Mouse (Mus musculus) kidney, embryonic 15.5 days (tissue): ENCODE data around the gene Itga3. TPM values are rescaled to one million over a fixed set of nuclear protein-coding genes. Genes with fewer than 3 reads are reported as not detected.

Experiments used
- ATAC-seq: fragments of 200-750 bp; cut with Nextera tagmentation; replicated peaks from 2 replicates; pipeline ENCODE4 v1.8.0; 2017; ENCODE audit warnings: moderate TSS enrichment; ENCODE audit not compliant: low FRiP score
- H3K27ac ChIP-seq: fragments of 300-500 bp; sonication (generic); 2 replicates; pipeline ENCODE4 v1.5.1; 2015; ENCODE audit warnings: mild to moderate bottlenecking, inconsistent platforms
- H3K27me3 ChIP-seq: fragments of 300-500 bp; sonication (generic); 2 replicates; pipeline ENCODE4 v1.6.1; 2015; ENCODE audit warnings: inconsistent platforms
- H3K36me3 ChIP-seq: fragments of 300-500 bp; sonication (generic); 2 replicates; pipeline ENCODE4 v1.6.1; 2015; ENCODE audit warnings: inconsistent platforms
- H3K4me1 ChIP-seq: fragments of 300-500 bp; sonication (generic); 2 replicates; pipeline ENCODE4 v1.6.1; 2015; ENCODE audit warnings: inconsistent platforms
- H3K4me2 ChIP-seq: fragments of 300-500 bp; sonication (generic); 2 replicates; pipeline ENCODE4 v1.6.1; 2015; ENCODE audit warnings: moderate library complexity, mild to moderate bottlenecking, inconsistent platforms
- H3K4me3 ChIP-seq: fragments of 300-500 bp; sonication (generic); replicated peaks from 2 replicates; pipeline ENCODE4 v1.5.1; 2015; ENCODE audit warnings: mild to moderate bottlenecking, inconsistent platforms
- H3K9ac ChIP-seq: fragments of 300-500 bp; sonication (generic); 2 replicates; pipeline ENCODE4 v1.6.1; 2015; ENCODE audit warnings: mild to moderate bottlenecking, inconsistent platforms
- H3K9me3 ChIP-seq: fragments of 300-500 bp; sonication (generic); replicated peaks from 2 replicates; pipeline ENCODE4 v1.6.1; 2016; ENCODE audit warnings: inconsistent platforms
- WGBS: fragments of 180-500 bp; shearing (Covaris S2); methylation state at CpG from one replicate; pipeline ENCODE4 v1.1.7; 2015; ENCODE audit warnings: mixed read lengths; 5-methylcytosine and 5-hydroxymethylcytosine counted together
- polyA plus RNA-seq: library from polyadenylated mRNA; unstranded; fragments of >200 nt; fragmentation: Nextera tagmentation; extraction: Ambion mirVana; gene quantifications from 2 replicates; pipeline ENCODE4 v1.2.1, GENCODE M21; 2015

Gene Itga3
- polyA plus RNA-seq, 1 experiment from 2014 or later: 22.9 TPM

DNA sequence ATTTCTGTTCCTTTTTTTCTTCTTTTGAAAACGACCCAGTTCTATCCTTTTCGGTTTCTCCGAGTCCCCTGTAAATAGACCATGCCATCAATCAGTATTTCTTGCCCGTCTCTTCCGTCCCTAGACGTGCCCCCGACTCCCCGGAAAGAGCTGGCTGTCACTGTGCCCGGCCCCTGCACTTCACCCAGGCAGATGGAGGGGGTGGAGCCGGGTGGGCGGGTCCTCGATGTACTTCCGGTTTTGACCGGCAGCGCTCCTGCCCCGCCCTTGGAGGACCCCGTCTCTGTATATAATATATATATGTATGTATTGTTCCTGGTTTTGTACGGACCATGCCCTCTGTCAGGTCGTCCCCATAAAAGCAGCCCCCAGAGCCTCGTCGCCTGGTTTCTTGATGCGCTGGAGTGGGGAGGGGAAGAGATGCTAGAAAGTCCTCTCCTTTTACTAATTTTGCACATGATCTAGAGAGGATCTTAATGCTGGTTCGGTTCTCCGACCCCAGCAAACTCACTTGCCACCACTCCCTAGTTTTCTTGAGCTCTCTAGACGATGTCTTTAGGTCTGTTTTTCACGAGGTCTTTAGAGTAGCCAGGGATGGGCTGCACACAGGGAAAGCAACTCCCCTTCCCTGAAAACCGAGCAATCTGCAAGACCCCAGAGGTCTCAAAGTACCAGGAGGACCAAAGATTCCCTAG lies 69.9 kb downstream of the Itga3 start:
- ATAC-seq: peak; percentile 31; the same call in 1 of the 2 replicates
- peak overlapping the region; percentile 80 for H3K4me2 ChIP-seq
- peak overlapping the region; percentile 48 for H3K9ac ChIP-seq
- peaks cover 43% of the 10 kb centered on the region for H3K36me3 ChIP-seq
- no peaks in the 10 kb centered on the region for H3K27me3 ChIP-seq
- H3K4me3 ChIP-seq: peak overlapping the region; percentile 49
- H3K27ac ChIP-seq: peak overlapping the region; percentile 84
- peaks cover 55% of the 10 kb centered on the region for H3K4me1 ChIP-seq
- WGBS: 2% methylated on average over 27 of the region's 27 CpGs
- H3K9me3 ChIP-seq: no peaks in the 10 kb centered on the region

DNA sequence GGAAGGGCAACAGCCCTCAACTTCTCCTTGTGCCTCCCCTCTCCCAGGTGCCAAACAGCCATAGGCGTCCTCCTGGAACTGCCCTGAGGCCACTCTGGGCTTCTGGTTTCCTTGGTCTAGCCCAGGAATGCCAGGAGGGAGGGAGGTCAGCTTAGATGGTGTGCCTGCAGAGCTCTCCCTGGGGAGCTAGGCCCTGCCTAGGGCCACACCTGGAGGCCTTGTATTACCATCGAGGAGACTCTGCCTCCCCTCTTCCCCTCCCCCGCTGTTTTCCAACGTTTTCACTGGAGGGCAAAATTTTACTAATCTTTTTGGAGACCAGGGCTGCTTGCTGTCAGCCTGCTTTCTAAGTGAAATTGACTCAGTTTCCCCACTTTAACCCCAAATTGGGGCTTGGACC lies 70.6 kb downstream of the Itga3 start:
- peak overlapping the region; percentile 80 for H3K4me2 ChIP-seq
- peak overlapping the region; percentile 49 for H3K4me3 ChIP-seq
- peak overlapping the region; percentile 21; the same call in 1 of the 2 replicates for H3K9ac ChIP-seq
- H3K4me1 ChIP-seq: peaks cover 56% of the 10 kb centered on the region
- ATAC-seq: no peak
- no peaks in the 10 kb centered on the region for H3K27me3 ChIP-seq
- H3K9me3 ChIP-seq: no peaks in the 10 kb centered on the region
- 33% methylated on average over 4 of the region's 4 CpGs for WGBS
- H3K36me3 ChIP-seq: peaks cover 49% of the 10 kb centered on the region
- H3K27ac ChIP-seq: peak overlapping the region; percentile 84

DNA sequence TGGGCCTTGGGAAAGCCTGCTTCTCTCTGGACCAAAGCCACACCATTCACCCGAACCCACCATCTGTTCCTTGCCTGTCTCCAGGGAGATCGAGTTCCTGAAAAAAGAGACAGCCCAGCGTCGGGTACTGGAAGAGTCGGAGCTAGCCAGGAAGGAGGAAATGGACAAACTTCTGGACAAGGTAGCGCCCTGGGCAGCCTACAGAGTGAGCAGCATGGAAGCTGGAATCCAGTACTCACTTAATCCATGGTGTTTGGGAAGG lies 71.7 kb downstream of the Itga3 start:
- H3K36me3 ChIP-seq: peaks cover 60% of the 10 kb centered on the region
- no peak for ATAC-seq
- peaks cover 60% of the 10 kb centered on the region for H3K4me1 ChIP-seq
- 0 out of 2 replicates have a peak overlapping the region, but pooled peaks have one; percentile 24 for H3K27ac ChIP-seq
- H3K4me2 ChIP-seq: no peak overlapping the region
- WGBS: 46% methylated on average over 6 of the region's 6 CpGs
- H3K27me3 ChIP-seq: no peaks in the 10 kb centered on the region
- H3K9ac ChIP-seq: no peak overlapping the region
- H3K4me3 ChIP-seq: no peak overlapping the region
- no peaks in the 10 kb centered on the region for H3K9me3 ChIP-seq

DNA sequence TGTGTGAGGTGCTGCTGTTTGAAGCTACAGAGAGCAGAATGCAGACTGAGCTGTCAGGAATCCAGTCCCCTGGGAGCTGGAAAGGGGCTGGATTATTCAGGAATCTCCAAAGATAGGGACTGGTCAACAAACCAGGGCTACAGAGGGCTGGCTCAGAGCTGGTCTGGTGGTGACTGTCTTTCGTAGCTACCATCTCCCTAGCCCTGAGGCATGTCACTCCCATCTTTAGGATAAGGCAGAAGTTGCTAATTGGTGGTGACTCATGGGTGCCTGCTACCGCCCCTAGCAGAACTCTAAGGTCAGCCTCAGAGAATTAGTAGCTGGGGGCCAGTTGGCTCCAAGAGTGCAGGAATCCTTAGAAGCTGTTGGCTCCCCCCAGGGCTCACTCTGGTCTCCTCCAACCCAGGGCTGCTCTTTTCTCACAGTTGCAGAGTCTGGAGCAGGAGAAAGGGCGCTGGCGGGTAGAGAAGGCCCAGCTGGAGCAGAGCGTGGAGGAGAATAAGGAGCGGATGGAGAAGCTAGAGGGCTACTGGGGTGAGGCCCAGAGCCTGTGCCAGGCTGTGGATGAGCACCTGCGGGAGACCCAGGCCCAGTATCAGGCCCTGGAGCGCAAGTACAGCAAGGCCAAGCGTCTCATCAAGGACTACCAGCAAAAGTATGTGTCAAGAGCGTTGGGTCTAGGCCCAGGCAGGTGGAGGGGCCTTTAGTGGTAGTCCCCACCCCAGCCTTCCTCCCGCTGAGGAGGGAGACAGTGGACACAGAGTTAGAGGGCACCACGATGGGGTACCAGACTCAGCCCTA lies 72.3 kb downstream of the Itga3 start:
- Histone ChIP-seq H3K4me1 (peaks cover 63% of the 10 kb centered on the region), H3K27ac (0 out of 2 replicates have a peak overlapping the region, but pooled peaks have one; percentile 24), H3K4me2 (no peak overlapping the region), H3K4me3 (no peak overlapping the region), H3K9me3 (no peaks in the 10 kb centered on the region), H3K36me3 (peaks cover 65% of the 10 kb centered on the region), H3K27me3 (no peaks in the 10 kb centered on the region), H3K9ac (no peak overlapping the region)
- WGBS: 83% methylated on average over 12 of the region's 12 CpGs
- ATAC-seq: no peak

DNA sequence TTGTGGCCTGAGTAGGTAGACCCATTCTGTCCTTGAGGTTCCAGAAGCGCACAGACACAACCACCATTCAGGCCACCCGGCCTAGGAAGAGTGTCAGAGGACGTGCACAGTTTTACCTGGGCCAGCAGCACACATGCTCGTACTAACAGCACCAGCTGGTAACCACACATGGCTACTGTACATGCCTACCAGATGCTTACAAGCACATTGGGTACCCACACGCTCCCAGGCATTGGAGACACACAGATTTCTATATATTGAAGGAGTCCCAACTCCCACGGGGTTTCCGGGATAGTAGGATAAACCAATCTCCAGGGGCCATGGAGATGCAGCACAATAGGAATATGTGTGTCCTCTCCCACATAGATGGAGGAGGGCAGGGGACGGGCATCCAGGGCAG lies 73.9 kb downstream of the Itga3 start:
- H3K4me3 ChIP-seq: no peak overlapping the region
- H3K27me3 ChIP-seq: no peaks in the 10 kb centered on the region
- H3K9me3 ChIP-seq: no peaks in the 10 kb centered on the region
- H3K36me3 ChIP-seq: peaks cover 81% of the 10 kb centered on the region
- WGBS: 94% methylated on average over 8 of the region's 8 CpGs
- H3K4me2 ChIP-seq: no peak overlapping the region
- no peak overlapping the region for H3K9ac ChIP-seq
- H3K4me1 ChIP-seq: peaks cover 57% of the 10 kb centered on the region
- no peak for ATAC-seq
- H3K27ac ChIP-seq: no peak overlapping the region

DNA sequence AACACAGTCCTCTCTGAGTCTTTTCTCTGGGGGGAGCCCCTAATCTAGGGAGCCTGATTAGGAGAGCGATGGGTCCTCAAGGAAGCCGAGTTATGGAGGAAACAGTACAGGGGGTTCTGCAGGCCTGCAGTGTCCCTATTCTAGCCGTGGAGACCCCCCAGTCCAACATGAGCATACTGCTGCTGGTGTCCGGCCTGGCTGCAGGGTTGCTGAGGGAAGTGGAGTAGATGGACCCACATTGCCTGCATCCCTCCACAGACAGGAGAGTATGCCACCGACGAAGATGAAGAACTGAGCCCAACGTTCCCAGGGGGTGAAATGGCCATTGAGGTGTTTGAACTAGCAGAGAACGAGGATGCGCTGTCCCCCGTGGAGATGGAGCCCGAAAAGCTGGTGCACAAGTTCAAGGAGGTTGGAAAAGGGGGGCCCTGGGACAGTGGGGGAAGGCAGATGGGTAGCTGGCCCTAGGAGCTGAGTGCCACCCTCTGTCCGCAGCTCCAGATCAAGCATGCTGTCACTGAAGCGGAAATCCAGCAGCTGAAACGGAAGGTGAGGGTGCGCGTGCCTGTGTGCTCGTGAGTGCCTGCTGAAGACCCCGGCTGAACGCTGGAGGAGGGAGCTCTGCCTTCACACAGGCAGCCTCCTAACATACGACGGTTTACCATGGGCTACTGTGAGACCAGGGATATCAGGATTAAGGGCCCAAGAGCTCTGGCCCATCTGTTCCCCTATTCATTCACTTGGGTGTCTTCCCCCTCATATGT lies 74.8 kb downstream of the Itga3 start:
- Histone ChIP-seq H3K4me3 (no peak overlapping the region), H3K4me1 (peaks cover 49% of the 10 kb centered on the region), H3K27ac (peak overlapping the region; percentile 85), H3K4me2 (no peak overlapping the region), H3K36me3 (peaks cover 91% of the 10 kb centered on the region), H3K9ac (no peak overlapping the region), H3K9me3 (no peaks in the 10 kb centered on the region), H3K27me3 (no peaks in the 10 kb centered on the region)
- ATAC-seq: no peak
- WGBS: 89% methylated on average over 21 of the region's 21 CpGs

DNA sequence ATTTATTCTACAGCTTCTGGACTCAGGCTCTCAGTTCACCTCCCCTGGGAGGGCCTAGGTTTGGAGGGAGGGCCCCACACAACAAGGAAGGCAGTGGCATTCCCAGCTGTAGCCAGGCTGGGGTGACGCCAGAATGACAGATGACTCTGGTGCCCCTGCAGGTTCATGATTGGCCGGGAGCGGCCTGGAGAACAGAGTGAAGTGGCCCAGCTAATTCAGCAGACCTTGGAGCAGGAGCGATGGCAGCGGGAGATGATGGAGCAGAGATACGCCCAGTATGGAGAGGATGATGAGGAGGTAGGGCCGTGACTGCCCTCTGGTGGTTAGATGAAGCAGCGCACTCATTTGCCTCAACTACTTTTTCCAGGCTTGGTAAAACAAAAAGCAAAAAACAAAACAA lies 75.5 kb downstream of the Itga3 start:
- H3K9ac ChIP-seq: no peak overlapping the region
- 4% methylated on average over 8 of the region's 8 CpGs for WGBS

DNA sequence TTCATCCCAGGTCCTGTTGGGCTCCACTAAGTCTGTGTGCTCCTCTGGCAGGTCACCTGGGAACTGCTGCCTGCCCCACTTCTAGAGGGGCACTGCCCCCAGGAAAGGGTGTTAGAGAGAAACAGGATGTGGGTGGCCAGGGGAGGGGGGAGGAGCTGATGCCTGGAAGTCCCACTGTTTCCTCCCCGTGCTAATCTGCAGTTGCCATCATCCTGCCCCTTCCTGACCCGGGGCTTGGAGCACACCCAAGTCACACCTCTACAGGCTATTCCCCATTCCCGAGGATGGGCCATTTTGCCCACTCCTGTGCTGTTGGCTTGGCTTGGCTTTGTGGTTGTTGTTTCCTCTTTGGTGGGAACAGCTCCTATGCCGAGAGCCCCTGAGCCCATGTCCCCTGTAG lies 76.1 kb downstream of the Itga3 start:
- Histone ChIP-seq H3K27me3 (no peaks in the 10 kb centered on the region), H3K9ac (peak overlapping the region; percentile 5; the same call in 1 of the 2 replicates), H3K9me3 (no peaks in the 10 kb centered on the region), H3K4me3 (no peak overlapping the region), H3K4me2 (peak overlapping the region; percentile 29; the same call in 1 of the 2 replicates), H3K36me3 (peaks cover 95% of the 10 kb centered on the region), H3K27ac (peak overlapping the region; percentile 85), H3K4me1 (peaks cover 48% of the 10 kb centered on the region)
- 21% methylated on average over 4 of the region's 4 CpGs for WGBS
- peak; percentile 12; the same call in 1 of the 2 replicates for ATAC-seq

More for the DNA sequence above, 75.5 kb downstream of the Itga3 start:
- peaks cover 46% of the 10 kb centered on the region for H3K4me1 ChIP-seq
- H3K36me3 ChIP-seq: peaks cover 98% of the 10 kb centered on the region
- H3K27me3 ChIP-seq: no peaks in the 10 kb centered on the region
- peak; percentile 50; the same call in 1 of the 2 replicates for ATAC-seq
- H3K4me2 ChIP-seq: peak overlapping the region; percentile 29; the same call in 1 of the 2 replicates
- peak overlapping the region; percentile 85 for H3K27ac ChIP-seq
- H3K4me3 ChIP-seq: 0 out of 2 replicates have a peak overlapping the region, but pooled peaks have one; percentile 4
- no peaks in the 10 kb centered on the region for H3K9me3 ChIP-seq

DNA sequence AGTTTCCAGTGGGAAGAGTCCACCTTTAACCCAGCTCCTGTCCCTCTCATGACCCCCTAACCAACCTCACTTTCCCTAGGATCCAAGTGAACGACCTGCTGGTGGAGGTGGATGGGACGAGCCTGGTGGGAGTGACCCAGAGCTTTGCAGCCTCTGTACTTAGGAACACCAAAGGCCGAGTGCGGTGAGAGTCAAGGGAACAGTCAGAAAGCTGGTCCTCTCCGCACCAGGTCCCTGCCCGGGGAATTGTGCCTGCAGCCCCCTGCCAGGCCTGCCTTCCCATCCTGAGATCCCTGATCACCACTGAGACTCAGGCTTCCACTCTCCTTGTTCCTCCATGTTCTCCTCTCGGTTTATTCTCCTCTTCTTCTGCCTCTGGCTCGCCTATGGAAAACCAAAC lies 76.5 kb downstream of the Itga3 start:
- H3K4me3 ChIP-seq: no peak overlapping the region
- H3K9me3 ChIP-seq: no peaks in the 10 kb centered on the region
- peaks cover 94% of the 10 kb centered on the region for H3K36me3 ChIP-seq
- peaks cover 52% of the 10 kb centered on the region for H3K4me1 ChIP-seq
- H3K4me2 ChIP-seq: peak overlapping the region; percentile 29; the same call in 1 of the 2 replicates
- H3K27me3 ChIP-seq: no peaks in the 10 kb centered on the region
- H3K9ac ChIP-seq: peak overlapping the region; percentile 5; the same call in 1 of the 2 replicates
- no peak for ATAC-seq
- H3K27ac ChIP-seq: peak overlapping the region; percentile 85
- WGBS: 67% methylated on average over 8 of the region's 8 CpGs

DNA sequence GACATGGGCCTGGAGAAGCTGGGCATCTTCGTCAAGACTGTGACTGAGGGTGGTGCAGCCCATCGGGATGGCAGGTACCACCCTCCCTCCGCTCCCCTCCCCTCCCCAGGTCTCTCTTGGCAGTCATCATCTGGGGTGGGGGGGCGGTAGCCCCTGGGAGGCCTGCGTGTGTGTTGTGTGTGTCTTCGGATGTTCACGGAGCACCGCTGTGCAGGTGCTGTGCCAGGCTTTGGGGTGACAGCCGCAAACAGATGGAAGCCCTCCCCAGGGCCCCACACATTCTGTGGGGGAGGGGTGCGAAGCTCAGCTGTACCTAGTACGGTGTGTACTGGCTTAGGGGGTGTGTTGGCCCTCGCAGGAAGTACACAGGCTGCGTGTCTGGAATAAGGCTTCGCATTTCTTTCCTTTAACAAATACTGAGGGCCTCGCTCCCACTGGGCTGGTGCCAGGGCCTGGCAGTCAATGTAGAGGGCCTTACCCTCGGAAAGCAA lies 78.5 kb downstream of the Itga3 start:
- Histone ChIP-seq H3K27ac (no peak overlapping the region), H3K4me3 (no peak overlapping the region), H3K4me1 (peaks cover 69% of the 10 kb centered on the region), H3K9ac (no peak overlapping the region), H3K4me2 (no peak overlapping the region), H3K9me3 (no peaks in the 10 kb centered on the region), H3K36me3 (peaks cover 80% of the 10 kb centered on the region), H3K27me3 (no peaks in the 10 kb centered on the region)
- 82% methylated on average over 16 of the region's 16 CpGs for WGBS
- no peak for ATAC-seq

DNA sequence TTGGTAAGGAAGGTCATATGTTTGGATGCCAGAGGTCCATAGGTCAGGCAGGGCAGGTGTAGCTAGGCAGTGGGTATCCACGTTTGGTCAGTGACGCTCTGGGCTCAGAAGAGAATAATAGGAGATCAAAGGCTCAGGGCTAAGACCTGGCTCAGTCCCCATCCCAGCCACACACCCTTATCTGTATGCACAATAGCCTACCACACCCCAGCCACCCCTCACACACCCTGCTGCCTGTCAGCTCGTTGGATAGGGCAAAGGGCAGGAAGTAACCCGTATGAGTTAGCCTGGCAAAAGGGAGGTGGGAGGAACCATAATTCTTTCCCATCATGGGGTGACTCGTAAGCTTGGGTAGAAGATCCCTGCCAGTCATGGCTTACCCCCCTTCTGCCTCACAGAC lies 79.0 kb downstream of the Itga3 start:
- no peak for ATAC-seq
- no peak overlapping the region for H3K27ac ChIP-seq
- H3K9ac ChIP-seq: no peak overlapping the region
- no peaks in the 10 kb centered on the region for H3K27me3 ChIP-seq
- no peak overlapping the region for H3K4me2 ChIP-seq
- 48% methylated on average over 5 of the region's 5 CpGs for WGBS
- H3K4me3 ChIP-seq: no peak overlapping the region
- peaks cover 74% of the 10 kb centered on the region for H3K4me1 ChIP-seq
- no peaks in the 10 kb centered on the region for H3K9me3 ChIP-seq
- peaks cover 75% of the 10 kb centered on the region for H3K36me3 ChIP-seq
